Mouse (Mus musculus) forebrain, embryonic 11.5 days (tissue): Measurements from ENCODE around the gene P3h2. TPM values are rescaled to one million over a fixed set of nuclear protein-coding genes. Genes with fewer than 3 reads are reported as not detected.

Experiments
- ATAC-seq: fragments of 200-750 bp; cut with Nextera tagmentation; replicated peaks from 2 replicates; pipeline ENCODE4 v1.8.0; 2017; ENCODE audit warnings: moderate TSS enrichment; ENCODE audit not compliant: low FRiP score
- DNase-seq: peaks from one replicate; pipeline ENCODE4 v3.0.0-alpha.2; 2017; ENCODE audit warnings: low spot score
- H3K27ac ChIP-seq: fragments of 300-500 bp; sonication (generic); 2 replicates; pipeline ENCODE4 v1.5.1; 2014; ENCODE audit warnings: low read depth, low read length
- H3K27me3 ChIP-seq: fragments of 300-500 bp; sonication (generic); 2 replicates; pipeline ENCODE4 v1.6.1; 2014; ENCODE audit warnings: mild to moderate bottlenecking, low read length, mixed read lengths; ENCODE audit not compliant: control insufficient read depth, insufficient read depth
- H3K36me3 ChIP-seq: fragments of 300-500 bp; sonication (generic); 2 replicates; pipeline ENCODE4 v1.6.1; 2014; ENCODE audit warnings: mild to moderate bottlenecking, low read length, moderate library complexity, mixed read lengths; ENCODE audit not compliant: control insufficient read depth, insufficient read depth
- H3K4me1 ChIP-seq: fragments of 300-500 bp; sonication (generic); replicated peaks from 2 replicates; pipeline ENCODE4 v1.6.1; 2014; ENCODE audit warnings: low read length, mixed read lengths; ENCODE audit not compliant: control insufficient read depth, insufficient read depth
- H3K4me2 ChIP-seq: fragments of 300-500 bp; sonication (generic); 2 replicates; pipeline ENCODE4 v1.6.1; 2014; ENCODE audit warnings: low read depth, mild to moderate bottlenecking, low read length, moderate library complexity, mixed read lengths; ENCODE audit not compliant: severe bottlenecking
- H3K4me3 ChIP-seq: fragments of 300-500 bp; sonication (generic); 2 replicates; pipeline ENCODE4 v1.5.1; 2014; ENCODE audit warnings: low read depth, low read length
- H3K9ac ChIP-seq: fragments of 300-500 bp; sonication (generic); 2 replicates; pipeline ENCODE4 v1.6.1; 2014; ENCODE audit warnings: low read length
- H3K9me3 ChIP-seq: fragments of 300-500 bp; sonication (generic); 2 replicates; pipeline ENCODE4 v1.6.1; 2016; ENCODE audit warnings: low read length, mixed read lengths; ENCODE audit not compliant: control insufficient read depth
- WGBS: fragments of 180-500 bp; shearing (Covaris S2); extraction: QIAGEN DNeasy Blood & Tissue Kit; methylation state at CpG from one replicate; pipeline ENCODE4 v1.1.7; 2014; 5-methylcytosine and 5-hydroxymethylcytosine counted together
- polyA plus RNA-seq: library from polyadenylated mRNA; unstranded; fragments of >200 nt; fragmentation: Nextera tagmentation; extraction: Ambion mirVana; gene quantifications from 2 replicates; pipeline ENCODE4 v1.2.1, GENCODE M21; 2014

The P3h2 gene
- polyA plus RNA-seq, 1 experiment from 2014 or later, result 3.3 TPM

- Histone ChIP-seq H3K4me3 (no peak overlapping the region), H3K27me3 (no peaks in the 10 kb centered on the region), H3K36me3 (no peaks in the 10 kb centered on the region), H3K9me3 (no peaks in the 10 kb centered on the region), H3K27ac (no peak overlapping the region), H3K9ac (no peak overlapping the region), H3K4me2 (no peak overlapping the region), H3K4me1 (no peaks in the 10 kb centered on the region)
- ATAC-seq (no peak), DNase-seq (no peak)
- WGBS, result 69% methylated on average over 5 of the region's 5 CpGs
Measured at GRCm38 (mm10) chr16:26035079-26035478, 70.5 kb downstream of the P3h2 start.

DNA sequence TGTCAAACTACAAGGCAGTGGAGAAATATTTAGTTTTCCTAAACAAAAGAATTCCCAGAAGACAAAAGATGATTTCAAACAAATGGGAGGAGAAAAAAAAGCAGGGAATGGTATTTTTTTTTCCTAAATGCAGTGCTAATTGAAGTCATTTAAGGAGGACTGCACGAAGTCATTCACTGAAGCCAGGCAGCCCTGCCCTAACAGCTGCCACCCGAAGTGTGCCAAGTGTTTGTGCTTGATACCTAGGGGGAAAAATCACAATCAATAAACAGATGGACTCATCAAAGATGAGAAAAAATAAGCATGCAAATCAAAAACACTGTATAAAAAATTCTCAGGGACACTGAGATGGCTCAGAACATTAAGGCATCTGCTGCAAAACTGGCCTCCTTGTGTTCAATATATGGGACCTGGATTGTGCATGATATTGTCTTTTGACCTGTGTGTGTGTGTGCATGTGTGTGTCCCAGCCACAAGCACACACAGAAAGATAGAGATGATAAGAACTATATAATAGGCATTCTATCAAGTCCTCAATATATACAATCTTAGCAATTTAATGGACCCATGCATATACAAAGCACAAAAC is 76.1 kb downstream of the P3h2 start:
- no peak overlapping the region for H3K4me3 ChIP-seq
- H3K9me3 ChIP-seq, result no peaks in the 10 kb centered on the region
- H3K27ac ChIP-seq, result no peak overlapping the region
- H3K36me3 ChIP-seq, result no peaks in the 10 kb centered on the region
- H3K9ac ChIP-seq, result no peak overlapping the region
- DNase-seq (no peak), ATAC-seq (no peak)
- H3K4me1 ChIP-seq, result no peaks in the 10 kb centered on the region
- 68% methylated on average over 2 of the region's 2 CpGs for WGBS
- no peak overlapping the region for H3K4me2 ChIP-seq
- no peaks in the 10 kb centered on the region for H3K27me3 ChIP-seq

- ATAC-seq, result no peak
- H3K4me1 ChIP-seq, result no peaks in the 10 kb centered on the region
- H3K4me3 ChIP-seq, result no peak overlapping the region
- no peaks in the 10 kb centered on the region for H3K9me3 ChIP-seq
- 80% methylated on average over 3 of the region's 3 CpGs for WGBS
- no peak overlapping the region for H3K4me2 ChIP-seq
- DNase-seq, result no peak
- no peaks in the 10 kb centered on the region for H3K27me3 ChIP-seq
- no peak overlapping the region for H3K9ac ChIP-seq
- no peak overlapping the region for H3K27ac ChIP-seq
- no peaks in the 10 kb centered on the region for H3K36me3 ChIP-seq
Measured at GRCm38 (mm10) chr16:26026416-26026815, 79.2 kb downstream of the P3h2 start.

- Histone ChIP-seq H3K4me2 (no peak overlapping the region), H3K9me3 (no peaks in the 10 kb centered on the region), H3K36me3 (no peaks in the 10 kb centered on the region), H3K27ac (no peak overlapping the region), H3K27me3 (no peaks in the 10 kb centered on the region), H3K4me3 (no peak overlapping the region), H3K9ac (no peak overlapping the region), H3K4me1 (no peaks in the 10 kb centered on the region)
- ATAC-seq (no peak), DNase-seq (no peak)
- WGBS, result 77% methylated on average over 5 of the region's 5 CpGs
Measured at GRCm38 (mm10) chr16:26024543-26024942, 81.0 kb downstream of the P3h2 start.

- Histone ChIP-seq H3K36me3 (no peaks in the 10 kb centered on the region), H3K27ac (no peak overlapping the region), H3K4me2 (no peak overlapping the region), H3K27me3 (no peaks in the 10 kb centered on the region), H3K4me1 (no peaks in the 10 kb centered on the region), H3K9me3 (no peaks in the 10 kb centered on the region), H3K9ac (no peak overlapping the region), H3K4me3 (no peak overlapping the region)
- ATAC-seq (no peak), DNase-seq (no peak)
- WGBS, result 73% methylated on average over 4 of the region's 4 CpGs
Measured at GRCm38 (mm10) chr16:26023352-26023751, 82.2 kb downstream of the P3h2 start.

DNA sequence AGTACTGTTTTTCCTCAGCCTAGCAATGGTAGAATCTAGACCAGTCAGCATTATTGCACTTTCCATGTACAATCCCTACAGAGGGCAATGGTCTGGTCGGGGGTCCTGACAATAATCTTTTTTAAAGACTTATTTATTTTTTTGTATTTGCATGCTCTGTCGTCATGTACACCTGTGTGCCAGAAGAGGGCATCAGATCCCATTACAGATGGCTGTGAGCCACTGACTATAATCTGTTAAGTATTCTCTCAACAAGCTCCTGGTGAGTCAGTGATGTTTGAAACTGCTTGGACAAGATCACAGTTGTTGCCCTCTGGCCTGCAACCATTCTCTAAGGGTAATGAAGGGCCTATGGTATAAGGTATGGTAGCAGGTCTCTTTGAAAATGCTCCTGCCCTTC is 83.8 kb downstream of the P3h2 start:
- Histone ChIP-seq H3K4me1 (no peaks in the 10 kb centered on the region), H3K27ac (no peak overlapping the region), H3K9me3 (no peaks in the 10 kb centered on the region), H3K4me3 (no peak overlapping the region), H3K9ac (no peak overlapping the region), H3K27me3 (no peaks in the 10 kb centered on the region), H3K36me3 (no peaks in the 10 kb centered on the region), H3K4me2 (no peak overlapping the region)
- DNase-seq (no peak), ATAC-seq (0 out of 2 replicates have a peak, but pooled peaks have one; percentile 30)
- 67% methylated on average over 2 of the region's 2 CpGs for WGBS

DNA sequence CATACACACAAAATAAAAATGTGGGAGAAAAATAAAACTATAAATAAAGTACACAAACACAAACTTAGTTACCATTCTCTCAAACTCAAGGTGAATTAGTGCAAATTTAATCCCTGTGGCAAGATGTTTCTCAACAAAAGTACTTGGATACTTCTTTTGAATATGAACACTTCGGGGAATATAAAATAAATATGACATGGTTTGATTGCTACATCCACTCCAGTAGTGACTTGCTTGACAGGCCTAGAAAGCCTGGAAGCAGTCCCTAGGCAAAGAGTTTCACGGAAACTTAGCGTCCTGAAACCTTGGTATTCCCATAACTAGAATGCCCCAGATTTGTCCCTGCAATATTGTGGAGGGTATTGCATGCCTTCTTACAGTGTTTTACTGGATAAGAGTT is 99.8 kb downstream of the P3h2 start:
- no peak overlapping the region for H3K4me2 ChIP-seq
- ATAC-seq (no peak), DNase-seq (no peak)
- H3K9ac ChIP-seq, result no peak overlapping the region
- H3K36me3 ChIP-seq, result no peaks in the 10 kb centered on the region
- no peak overlapping the region for H3K4me3 ChIP-seq
- no peak overlapping the region for H3K27ac ChIP-seq
- 83% methylated on average over 3 of the region's 3 CpGs for WGBS
- H3K27me3 ChIP-seq, result no peaks in the 10 kb centered on the region
- no peaks in the 10 kb centered on the region for H3K4me1 ChIP-seq
- H3K9me3 ChIP-seq, result no peaks in the 10 kb centered on the region

GRCm38 (mm10) chr16:26003261-26003660 is 102.3 kb downstream of the P3h2 start:
- no peaks in the 10 kb centered on the region for H3K27me3 ChIP-seq
- no peaks in the 10 kb centered on the region for H3K9me3 ChIP-seq
- H3K4me1 ChIP-seq, result no peaks in the 10 kb centered on the region
- DNase-seq (no peak), ATAC-seq (no peak)
- no peaks in the 10 kb centered on the region for H3K36me3 ChIP-seq
- 86% methylated on average over 4 of the region's 4 CpGs for WGBS
- no peak overlapping the region for H3K4me2 ChIP-seq
- no peak overlapping the region for H3K9ac ChIP-seq
- no peak overlapping the region for H3K4me3 ChIP-seq
- no peak overlapping the region for H3K27ac ChIP-seq

DNA sequence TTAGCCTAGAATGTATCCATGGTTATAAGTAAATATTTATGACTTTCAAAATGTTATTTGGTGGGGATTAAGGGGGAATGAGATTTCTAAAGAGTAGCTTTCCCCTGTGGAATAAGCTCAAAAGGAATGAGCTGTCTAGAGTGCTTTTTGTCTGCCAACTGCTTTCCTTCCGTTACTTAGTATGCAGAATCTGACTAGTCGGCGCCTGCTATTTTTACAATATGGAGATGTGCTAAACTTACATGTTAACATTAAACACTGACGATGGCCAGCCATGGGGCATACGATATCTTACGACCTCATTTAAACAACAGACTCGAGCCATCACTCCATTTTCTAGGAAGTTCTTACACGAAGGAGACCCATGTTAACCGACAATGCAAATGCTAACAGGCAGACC is 102.7 kb downstream of the P3h2 start:
- Histone ChIP-seq H3K27ac (no peak overlapping the region), H3K9me3 (no peaks in the 10 kb centered on the region), H3K9ac (no peak overlapping the region), H3K4me2 (no peak overlapping the region), H3K4me3 (no peak overlapping the region), H3K27me3 (no peaks in the 10 kb centered on the region), H3K36me3 (no peaks in the 10 kb centered on the region), H3K4me1 (no peaks in the 10 kb centered on the region)
- no peak for ATAC-seq
- DNase-seq, result no peak
- 94% methylated on average over 9 of the region's 9 CpGs for WGBS
